Mouse (Mus musculus) myocyte (in vitro differentiated cells): ENCODE results near the gene A930002H24Rik.

Source experiments
- CEBPB ChIP-seq: IDR thresholded peaks from 2 replicates; pipeline ENCODE4 v1.6.1; 2011; ENCODE audit warnings: mild to moderate bottlenecking, moderate library complexity; ENCODE audit not compliant: poor library complexity, insufficient read depth, severe bottlenecking
- E2F4 ChIP-seq: IDR thresholded peaks from one replicate; pipeline ENCODE4 v1.6.1; 2011; ENCODE audit warnings: mild to moderate bottlenecking, control low read depth, moderate library complexity; ENCODE audit not compliant: insufficient read depth
- MYOD1 ChIP-seq, 3 experiments: IDR thresholded peaks; one replicate each; pipeline ENCODE4 v1.6.1; 2011; ENCODE audit warnings: control low read depth in 2 of 3, low read depth in 2 of 3, mild to moderate bottlenecking in 2 of 3, moderate library complexity in 1 of 3; ENCODE audit not compliant: insufficient read length in 2 of 3, control insufficient read depth in 1 of 3
- MYOG ChIP-seq, 3 experiments: IDR thresholded peaks; one replicate each; pipeline ENCODE4 v1.6.1; 2011; ENCODE audit warnings: control low read depth in 2 of 3, low read depth in 2 of 3, mild to moderate bottlenecking in 2 of 3; ENCODE audit not compliant: insufficient read length in 2 of 3, control insufficient read depth in 1 of 3, insufficient read depth in 1 of 3
- POLR2A ChIP-seq: IDR thresholded peaks from one replicate; pipeline ENCODE4 v1.6.1; 2011; ENCODE audit warnings: low read depth, mild to moderate bottlenecking, control low read depth, moderate library complexity; ENCODE audit not compliant: insufficient read length
- POLR2AphosphoS2 ChIP-seq: IDR thresholded peaks from one replicate; pipeline ENCODE4 v1.6.1; 2011; ENCODE audit warnings: low read depth, control low read depth; ENCODE audit not compliant: insufficient read length
- TCF12 ChIP-seq: IDR thresholded peaks from one replicate; pipeline ENCODE4 v1.6.1; 2011; ENCODE audit warnings: mild to moderate bottlenecking, control low read depth; ENCODE audit not compliant: poor library complexity, insufficient read depth, severe bottlenecking
- USF1 ChIP-seq: IDR thresholded peaks from one replicate; pipeline ENCODE4 v1.6.1; 2011; ENCODE audit warnings: low read depth, mild to moderate bottlenecking, control low read depth, moderate library complexity

DNA sequence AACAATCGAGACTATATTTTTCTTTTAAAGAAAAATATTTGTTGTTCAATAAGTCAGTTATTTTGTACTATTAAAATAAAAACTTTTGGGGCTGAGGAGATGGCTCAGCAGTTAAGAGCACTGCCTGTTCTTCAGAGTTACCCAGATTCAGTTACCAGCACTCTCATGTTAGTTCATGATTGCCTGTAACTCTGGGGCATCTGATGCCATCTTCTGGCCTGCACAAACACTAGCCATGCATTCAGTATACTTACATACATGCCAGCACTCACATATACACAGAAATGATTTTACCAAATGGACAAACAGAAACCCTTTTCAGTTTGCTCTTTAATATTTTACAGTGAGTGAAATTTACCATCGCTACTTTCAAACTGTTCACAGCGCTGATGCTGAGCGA, 45.7 kb upstream of the A930002H24Rik start:
- TF ChIP-seq POLR2A: no peak
- no peak for TF ChIP-seq POLR2AphosphoS2
- no peak for TF ChIP-seq E2F4
- TF ChIP-seq USF1: no peak
- TF ChIP-seq MYOG (IDR thresholded peaks at IDR 0.05; ENCODE audit: control insufficient read depth in 1 of 3, insufficient read depth in 1 of 3, insufficient read length in 2 of 3, low read depth in 2 of 3): no peak
- TF ChIP-seq TCF12: no peak
- TF ChIP-seq CEBPB: no peak
- no peak for TF ChIP-seq MYOD1 (IDR thresholded peaks at IDR 0.05; ENCODE audit: control insufficient read depth in 1 of 3, insufficient read length in 2 of 3, low read depth in 2 of 3)
